ENCODE assay signal across 11 mouse cellular contexts in genomic region chr3:101880818-101881217, GRCm38 (mm10). TPM values are rescaled to one million over a fixed set of nuclear protein-coding genes. Genes with fewer than 3 reads are reported as not detected.
DNase-seq lines count a peak whose midpoint lies in the region; TF ChIP-seq lines count a peak whose summit lies in the region.
"Had no signal": no experiment of that assay in that cellular context is flagged by ENCODE, and none has a peak within 500 bp of the region (broad histone marks: within the 10 kb centered on the region; RNA-seq: fewer than 3 reads in every experiment).

No protein-coding gene starts in this region.

- dilution Hi-C loops in CH12.LX (cut with MboI; ENCODE audit: extremely low pct_ligation_motif_present, extremely low pct_unique_long_range_greater_than_20kb, low sequenced_read_pairs) = no loop called here

- no peaks in the 10 kb centered on the region for H3K27me3 ChIP-seq in CH12.LX (replicated peaks)
- H3K27me3 ChIP-seq: megakaryocyte, embryonic 14.5 days had no signal

- no peak overlapping the region for H3K27ac ChIP-seq in CH12.LX (ENCODE audit: insufficient read depth, low read depth)

- in situ Hi-C loops in CH12.LX (cut with MboI; ENCODE audit: low pct_ligation_motif_present, low pct_unique_long_range_greater_than_20kb, low sequenced_read_pairs) = loop anchor here (25.0 kb wide), 1 partner anchor 181 kb away; no protein-coding TSS in a partner anchor

- no peak overlapping the region for H3K4me2 ChIP-seq in CH12.LX (ENCODE audit: insufficient read depth, low read depth, poor library complexity, severe bottlenecking)

- no peak overlapping the region for H3K4me3 ChIP-seq in CH12.LX (replicated peaks in 1 of 3; ENCODE audit: low read depth in 2 of 3, low read length in 2 of 3, poor library complexity in 1 of 3)
- H3K4me3 ChIP-seq: megakaryocyte, embryonic 14.5 days had no signal

- H3K36me3 ChIP-seq in CH12.LX (replicated peaks in 1 of 2; ENCODE audit: control insufficient read depth in 1 of 2, insufficient read depth in 1 of 2, low read length in 1 of 2) = peaks cover 16 to 38% of the 10 kb centered on the region in 2 experiments

- peak; percentile 41 for DNase-seq in kidney, postnatal 10 days
- no peak for DNase-seq in kidney, adult 11 months
- DNase-seq in 416B (ENCODE audit: low read depth) (peak; percentile 7), CH12.LX (ENCODE audit: extremely low read depth) (peak; percentile 11)
- DNase-seq in lung, adult 18-20 months = peak; percentile 15 to 40
- DNase-seq in spleen, adult 18-20 months = no peak
- DNase-seq in cerebellum, postnatal 25 days = no peak
- DNase-seq: right cerebral cortex, adult 18-20 months had no signal

- no peaks in the 10 kb centered on the region for H3K79me2 ChIP-seq in CH12.LX (replicated peaks; ENCODE audit: control insufficient read depth, extremely low read depth, insufficient read depth, poor library complexity, severe bottlenecking)

- H3K9ac ChIP-seq in CH12.LX (ENCODE audit: insufficient read depth, low read depth) = no peak overlapping the region

- no peak for TF ChIP-seq POLR2A in CH12.LX (IDR thresholded peaks at IDR 0.05; ENCODE audit: low read depth, low read length)

- H3K9me3 ChIP-seq in CH12.LX (replicated peaks; ENCODE audit: low read length) = no peaks in the 10 kb centered on the region
- H3K9me3 ChIP-seq: megakaryocyte, embryonic 14.5 days had no signal

- TF ChIP-seq EP300 in CH12.LX (IDR thresholded peaks at IDR 0.05; ENCODE audit: low read length) = no peak

- TF ChIP-seq CTCF in CH12.LX (conservative IDR thresholded peaks at IDR 0.05 in 1 of 2, IDR thresholded peaks at IDR 0.05 in 1 of 2; ENCODE audit: low read depth in 2 of 2, low read length in 2 of 2) = peak; percentile 13 to 55; a peak in 2 of 4 replicates

- H3K4me1 ChIP-seq in CH12.LX (ENCODE audit: control insufficient read depth in 1 of 2, insufficient read depth in 2 of 2) = no peaks in the 10 kb centered on the region

- TF ChIP-seq RAD21 in CH12.LX (IDR thresholded peaks at IDR 0.05; ENCODE audit: low read depth, low read length) = peak; percentile 45

TF ChIP-seq in CH12.LX, 34 proteins besides CTCF, POLR2A, EP300 and RAD21:
- TF ChIP-seq NRF1 (IDR thresholded peaks at IDR 0.05; ENCODE audit: low read depth, low read length) = no peak
- TF ChIP-seq SMC3 (IDR thresholded peaks at IDR 0.05; ENCODE audit: low read depth, low read length) = peak; percentile 51

RNA-seq across cellular contexts. Expression of gene Mab21l3, which starts 32.1 kb away (rescaled TPM):
- 2.0 and 2.8 TPM in 2 replicates for total RNA-seq in CH12.LX (2012; rRNA removed)
- 3.4 and 3.5 TPM in 2 replicates for total RNA-seq in CH12.LX (2014; rRNA removed)
- polyA plus RNA-seq in CH12.LX (2012; ENCODE audit: insufficient read length, low read depth) = 1.9 and 2.1 TPM in 2 replicates
- total RNA-seq: gastrocnemius, adult 8-10 months; hematopoietic stem cell, adult 5-6 weeks had no signal

RNA-seq across cellular contexts. Expression of gene Slc22a15, which starts 43.4 kb away (rescaled TPM):
- 3.4 and 4.5 TPM in 2 replicates for total RNA-seq in CH12.LX (2012; rRNA removed)
- total RNA-seq in CH12.LX (2014; rRNA removed) = 1.6 and 1.8 TPM in 2 replicates
- 7.4 and 7.6 TPM in 2 replicates for polyA plus RNA-seq in CH12.LX (2012; ENCODE audit: insufficient read length, low read depth)

Comparison
In these comparisons a context has a peak if more than half of its experiments do, and no peak if none do; other contexts are left out.
1. DNase-seq: peak in kidney, postnatal 10 days (single experiment), 416B (single experiment), CH12.LX (single experiment) and lung, adult 18-20 months (2 of 2); none in kidney, adult 11 months (single experiment), spleen, adult 18-20 months (0 of 2) and cerebellum, postnatal 25 days (0 of 2).